Mouse (Mus musculus): Measurements from ENCODE around the gene Klhl18.

The Klhl18 gene

GRCm38 (mm10) chr9:110476124-110477091 lies at the start of gene Klhl18, which contains the start of gene Kif9:
TSS of gene Klhl18 (minus strand) at chr9:110476694.
TSS of gene Kif9 (plus strand) at chr9:110476958.
- peak; percentile 99 for DNase-seq

DNA sequence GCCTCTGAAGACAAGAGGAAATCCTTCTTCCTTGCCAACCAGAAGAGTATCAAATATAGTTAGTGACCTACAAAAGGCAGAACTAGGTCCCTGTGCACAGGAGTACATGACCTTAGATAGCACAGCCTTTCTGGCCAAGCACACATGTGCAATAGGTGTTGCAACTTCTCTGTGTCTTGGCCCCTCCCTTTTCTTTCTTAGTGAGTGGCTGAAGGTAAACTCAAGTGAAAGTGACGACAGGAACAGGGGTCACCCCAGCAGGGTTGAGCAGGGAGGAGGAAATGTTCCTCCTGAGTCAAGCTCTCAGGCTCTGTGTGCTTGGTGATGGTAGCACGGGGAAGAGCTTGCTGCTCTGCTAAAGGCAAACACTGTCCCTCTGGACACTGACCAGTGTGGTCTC lies 49.2 kb upstream of the Klhl18 start:
- no peak for DNase-seq

DNA sequence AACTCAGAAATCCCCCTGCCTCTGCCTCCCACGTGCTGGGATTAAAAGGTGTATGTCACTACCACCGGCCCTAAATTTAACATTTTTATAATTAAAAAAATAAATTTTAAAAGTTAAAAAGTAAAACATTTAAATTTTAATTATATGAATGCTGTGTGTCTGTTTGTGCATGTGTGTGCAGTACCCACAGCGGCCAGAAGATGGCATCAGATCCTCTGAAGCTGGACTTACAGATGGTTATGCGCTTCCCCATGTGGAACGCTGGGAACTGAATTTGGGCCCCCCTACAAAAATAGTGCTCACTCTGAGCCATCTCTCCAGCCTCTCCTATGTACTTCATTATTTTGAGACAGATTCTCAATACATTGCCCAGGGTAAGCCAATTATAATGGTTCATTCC lies 14.4 kb upstream of the Klhl18 start:
- peak; percentile 22 for DNase-seq

DNA sequence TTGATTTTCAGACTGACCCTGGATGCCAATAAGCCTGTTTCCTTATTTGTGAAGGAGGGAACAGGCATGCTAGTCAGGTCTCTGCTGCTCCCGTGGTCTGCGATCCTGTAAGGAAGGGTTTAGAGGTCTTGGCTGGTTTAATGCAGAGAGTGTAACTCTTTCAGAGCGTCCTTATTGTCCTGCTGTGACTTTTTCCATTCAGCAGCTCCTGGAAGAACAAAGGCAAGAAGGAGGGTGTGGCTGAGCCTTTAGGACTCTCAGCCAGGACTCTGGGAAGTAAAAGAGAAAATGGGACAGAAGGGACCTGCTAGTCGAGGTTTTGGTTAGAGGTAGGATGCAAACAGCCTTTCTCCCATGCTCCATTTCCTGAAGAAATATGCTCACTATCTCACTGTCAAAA lies 12.3 kb upstream of the Klhl18 start:
- DNase-seq: no peak

DNA sequence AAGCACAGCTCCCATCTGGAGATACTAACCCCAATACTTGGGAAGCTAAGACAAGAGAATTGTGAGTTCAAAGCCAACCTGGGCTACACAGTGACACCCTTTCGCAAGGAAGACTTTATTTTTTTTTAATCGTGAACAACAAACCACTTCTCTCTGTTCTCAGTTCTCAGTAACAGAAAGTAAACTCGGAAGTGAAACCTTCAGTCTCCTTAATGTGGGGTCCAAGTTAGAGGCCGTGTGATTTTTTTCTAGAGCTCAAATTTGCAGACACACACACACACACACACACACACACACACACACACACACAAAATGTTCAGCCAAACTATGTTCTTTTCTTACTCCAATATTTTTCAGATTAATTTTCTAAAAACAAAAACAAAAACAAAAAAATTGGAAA lies 2.1 kb upstream of the Klhl18 start:
- no peak for DNase-seq

DNA sequence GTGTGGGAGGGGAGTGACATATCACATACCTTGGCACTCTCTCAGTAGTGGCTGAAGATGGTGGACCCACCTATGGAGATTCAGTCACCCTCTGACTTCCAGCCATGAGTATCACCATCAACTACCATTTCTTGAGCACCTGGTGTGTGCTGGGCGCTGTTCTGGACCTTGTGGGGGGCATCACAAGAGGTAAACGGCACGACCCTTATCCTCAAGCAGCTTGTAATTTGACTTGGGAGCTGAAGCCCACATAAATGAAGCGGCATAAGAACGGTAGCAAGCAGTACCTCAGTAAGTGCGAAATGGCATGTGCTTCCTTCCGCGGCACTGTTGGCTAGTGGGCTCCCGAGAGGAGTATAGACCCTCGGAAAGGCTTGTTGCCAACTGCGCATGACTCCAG lies 1.5 kb upstream of the Klhl18 start:
- no peak for DNase-seq

DNA sequence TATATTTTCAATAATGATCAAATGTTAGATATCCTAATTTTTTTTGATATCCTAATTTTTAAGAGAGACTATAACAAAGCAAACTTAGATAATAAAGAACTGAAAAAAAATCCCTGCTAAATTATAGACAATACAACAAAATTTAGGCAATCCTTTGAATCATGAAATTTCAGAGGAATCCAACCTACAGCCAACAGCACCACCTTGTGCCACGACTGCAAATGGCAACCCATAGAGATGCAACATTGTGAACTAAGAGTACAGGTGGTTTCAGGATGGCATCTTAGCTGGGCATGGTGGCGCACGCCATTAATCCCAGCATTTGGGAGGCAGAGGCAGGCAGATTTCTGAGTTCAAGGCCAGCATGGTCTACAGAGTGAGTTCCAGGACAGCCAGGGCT lies 10.3 kb downstream of the Klhl18 start:
- no peak for DNase-seq

DNA sequence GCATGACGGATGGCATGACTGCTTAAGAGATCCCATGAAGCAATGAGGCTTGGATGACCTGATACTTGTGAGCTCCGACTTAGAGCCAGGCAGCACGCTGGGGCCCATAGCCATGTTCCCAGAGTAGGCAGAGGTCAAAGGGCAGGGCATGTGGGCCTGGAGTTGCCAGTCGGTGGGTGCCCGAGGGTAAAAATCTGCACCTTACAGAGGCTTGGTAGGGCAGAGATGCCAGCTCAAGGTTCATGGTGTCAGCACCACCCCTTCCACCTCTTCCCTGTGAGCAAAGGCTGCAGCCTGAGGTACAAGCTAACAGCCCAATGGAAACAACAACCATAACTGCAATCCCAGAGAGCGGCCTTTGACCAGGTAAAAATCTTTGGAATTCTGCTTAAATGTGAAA lies 11.2 kb downstream of the Klhl18 start:
- DNase-seq: no peak

DNA sequence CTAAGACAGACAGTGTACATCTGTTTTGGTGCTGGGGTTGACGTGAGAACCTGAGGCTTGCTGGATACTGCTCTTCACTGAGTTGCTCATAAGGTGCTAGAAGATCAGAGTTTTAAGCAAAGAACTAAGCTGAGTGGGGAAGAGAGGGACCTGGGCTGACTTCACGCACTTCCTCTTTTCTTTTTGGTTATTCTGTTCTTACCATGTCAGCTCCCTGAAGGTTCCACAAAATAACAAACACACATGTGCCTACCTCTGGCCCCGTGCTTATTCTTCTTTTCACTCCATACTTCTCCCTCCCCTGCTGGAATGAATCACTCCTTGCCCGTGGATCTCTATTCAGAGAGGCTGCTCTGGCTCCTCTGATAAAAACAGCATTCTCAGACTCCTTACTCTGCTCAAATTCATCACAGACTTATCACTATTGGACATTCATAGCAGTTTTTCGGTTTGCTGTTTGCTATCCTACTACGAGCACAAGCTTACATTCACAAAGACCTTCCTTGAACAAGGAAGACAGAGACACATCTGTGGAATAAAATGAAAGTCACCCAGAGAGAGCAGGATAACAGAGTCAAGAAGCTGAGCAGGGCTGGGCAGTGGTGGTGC lies 12.4 kb downstream of the Klhl18 start:
- no peak for DNase-seq

- no peak for DNase-seq
These were observed 14.2 kb downstream of the Klhl18 start for GRCm38 (mm10) chr9:110462321-110462720.

GRCm38 (mm10) chr9:110460884-110461815 lies 15.3 kb downstream of the Klhl18 start:
- DNase-seq: no peak

DNA sequence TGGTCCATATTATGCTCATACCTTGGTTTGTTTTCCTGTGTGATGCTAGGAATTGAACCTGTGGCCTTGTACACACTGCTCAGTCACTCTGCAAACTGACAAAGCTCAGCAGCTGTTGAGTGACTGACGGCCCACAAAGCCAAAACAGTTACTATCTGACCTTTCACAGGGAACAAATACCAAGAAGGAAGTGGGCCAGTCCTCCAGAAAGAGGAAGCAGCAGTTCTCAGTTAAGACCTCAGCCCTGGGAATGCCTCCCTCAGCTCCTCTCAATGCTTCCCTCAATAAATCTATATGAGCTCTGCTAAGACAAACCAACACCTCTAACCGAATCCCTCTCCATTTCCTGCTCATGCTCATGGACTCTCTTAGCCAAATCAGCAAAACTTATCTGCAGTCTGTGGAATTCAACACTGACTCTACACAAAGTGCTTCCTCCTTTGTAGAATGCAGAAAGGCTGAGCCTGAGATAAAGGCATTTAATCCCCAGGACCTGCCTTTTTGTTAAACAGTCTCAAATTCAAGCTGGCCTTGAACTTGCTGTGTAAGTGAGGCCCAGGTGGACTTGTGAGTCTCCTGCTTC lies 17.3 kb downstream of the Klhl18 start:
- peak; percentile 25 for DNase-seq

GRCm38 (mm10) chr9:110457926-110458325 lies 18.6 kb downstream of the Klhl18 start:
- no peak for DNase-seq

DNA sequence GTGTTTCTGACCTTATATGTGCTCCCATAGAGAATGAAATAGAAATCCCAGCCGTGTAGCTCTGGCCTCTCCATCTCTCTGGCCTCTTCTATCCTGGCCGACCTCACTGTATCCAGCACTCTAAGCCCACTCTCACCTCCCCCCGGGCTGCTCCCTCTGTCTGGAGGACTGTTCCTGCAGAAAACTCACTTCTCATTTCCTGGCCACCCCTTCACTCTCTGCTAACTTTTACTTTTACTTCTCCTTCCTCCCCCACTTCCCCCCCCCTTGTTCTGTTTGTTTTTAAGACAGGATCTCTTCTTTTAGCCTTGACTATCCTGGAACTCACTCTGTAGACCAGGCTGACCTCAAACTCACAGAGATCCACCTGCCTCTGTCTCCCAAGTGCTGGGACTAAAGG lies 24.0 kb downstream of the Klhl18 start:
- DNase-seq: no peak

- peak; percentile 85 for DNase-seq
These were observed 27.5 kb downstream of the Klhl18 start for GRCm38 (mm10) chr9:110448857-110449617.

DNA sequence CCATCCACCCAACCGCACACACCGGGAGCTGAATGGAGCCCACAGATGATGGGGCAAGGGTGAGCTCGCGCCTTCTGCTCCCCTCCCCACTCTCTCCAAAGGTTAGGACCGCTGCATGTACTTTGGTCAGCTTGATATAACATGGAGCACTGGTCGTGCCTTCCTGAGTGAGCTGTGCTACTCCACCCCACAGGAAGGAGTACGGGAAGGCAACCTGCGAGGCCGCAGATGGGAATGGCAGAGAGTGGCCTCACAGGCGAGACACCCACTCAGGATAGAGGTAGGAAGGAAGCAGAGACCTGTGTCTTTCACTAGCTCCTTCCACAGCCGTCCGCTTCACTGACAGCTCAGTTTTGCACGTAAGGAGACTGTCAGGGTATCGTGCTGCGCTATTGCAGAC lies 28.1 kb downstream of the Klhl18 start:
- no peak for DNase-seq

- DNase-seq: no peak
These were observed 35.9 kb downstream of the Klhl18 start for GRCm38 (mm10) chr9:110440559-110440958.

DNA sequence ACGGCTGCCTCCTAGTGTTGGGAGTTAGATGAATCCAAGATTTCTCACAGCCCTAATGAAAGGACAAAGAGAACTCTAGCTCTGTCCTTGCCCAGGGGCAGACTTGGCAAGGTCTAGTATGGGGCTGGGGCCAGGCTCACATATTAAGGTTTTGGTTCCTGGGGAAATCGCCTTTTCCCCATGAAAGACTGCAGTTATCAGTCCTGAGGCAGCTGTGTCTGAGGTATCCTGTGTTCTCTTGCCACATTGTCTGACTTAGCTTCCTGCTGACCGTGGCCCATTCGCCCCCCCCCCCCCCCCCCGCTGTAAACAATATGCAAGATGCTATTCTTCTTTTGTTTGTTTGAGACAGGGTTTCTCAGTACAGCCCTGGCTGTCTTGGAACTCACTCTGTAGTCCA lies 36.4 kb downstream of the Klhl18 start:
- no peak for DNase-seq

GRCm38 (mm10) chr9:110436041-110436440 lies 40.5 kb downstream of the Klhl18 start:
- no peak for DNase-seq

DNA sequence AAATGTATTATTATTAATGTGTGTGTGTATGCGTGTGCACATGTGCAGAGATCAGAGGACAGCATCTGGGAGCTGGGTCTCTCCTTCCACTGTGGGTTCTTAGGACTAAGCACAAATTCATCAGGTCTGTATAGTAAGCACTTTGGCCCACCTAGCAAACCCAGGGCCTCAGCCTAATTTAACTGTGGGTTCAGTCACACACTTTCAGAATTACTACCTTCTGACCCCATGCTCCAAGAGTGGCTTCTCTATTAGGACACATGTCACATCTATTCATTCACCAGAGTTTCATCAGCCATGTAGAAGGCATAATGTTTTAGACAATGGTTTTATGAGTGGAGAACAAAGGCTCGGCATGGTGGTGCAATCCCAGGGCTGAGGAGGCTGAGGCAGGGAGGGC lies 43.4 kb downstream of the Klhl18 start:
- no peak for DNase-seq

DNA sequence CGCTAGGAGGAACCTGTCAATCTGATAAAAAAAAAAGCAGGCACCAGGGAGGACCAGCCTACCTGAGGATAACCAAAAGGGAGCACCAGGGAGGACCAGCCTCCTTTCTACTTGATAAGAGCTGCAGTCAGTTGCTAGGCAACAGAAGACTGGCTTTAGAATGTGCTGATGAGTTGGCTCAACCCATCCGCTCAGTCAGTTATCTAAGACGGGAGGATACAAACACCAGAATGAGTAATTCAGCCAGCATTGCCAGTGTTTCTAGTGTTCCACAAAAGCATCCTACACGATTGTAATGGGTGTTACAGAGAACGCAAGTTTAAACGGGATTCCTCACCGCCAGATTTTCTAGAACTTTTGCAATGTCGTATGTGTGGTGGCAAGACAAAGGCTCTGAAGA lies 45.3 kb downstream of the Klhl18 start:
- no peak for DNase-seq
